Mouse (Mus musculus): ENCODE measurements around the gene Socs7. TPM values are rescaled to one million over a fixed set of nuclear protein-coding genes. Genes with fewer than 3 reads are reported as not detected.

Gene Socs7
- polyA plus RNA-seq, 1 experiment = 47.9 TPM

GRCm38 (mm10) chr11:97330315-97330714 lies 32.0 kb upstream of the Socs7 start:
- Histone ChIP-seq H3K27ac (ENCODE audit: insufficient read depth, low read length) (no peak overlapping the region), H3K4me3 (ENCODE audit: insufficient read depth, low read length) (no peak overlapping the region), H3K4me1 (ENCODE audit: control insufficient read depth, insufficient read depth, low read length) (no peaks in the 10 kb centered on the region)
- TF ChIP-seq CTCF (IDR thresholded peaks at IDR 0.05; ENCODE audit: extremely low read depth, insufficient read depth, low read length) = no peak
- TF ChIP-seq POLR2A (IDR thresholded peaks at IDR 0.05; ENCODE audit: extremely low read depth, insufficient read depth, low read length) = no peak

DNA sequence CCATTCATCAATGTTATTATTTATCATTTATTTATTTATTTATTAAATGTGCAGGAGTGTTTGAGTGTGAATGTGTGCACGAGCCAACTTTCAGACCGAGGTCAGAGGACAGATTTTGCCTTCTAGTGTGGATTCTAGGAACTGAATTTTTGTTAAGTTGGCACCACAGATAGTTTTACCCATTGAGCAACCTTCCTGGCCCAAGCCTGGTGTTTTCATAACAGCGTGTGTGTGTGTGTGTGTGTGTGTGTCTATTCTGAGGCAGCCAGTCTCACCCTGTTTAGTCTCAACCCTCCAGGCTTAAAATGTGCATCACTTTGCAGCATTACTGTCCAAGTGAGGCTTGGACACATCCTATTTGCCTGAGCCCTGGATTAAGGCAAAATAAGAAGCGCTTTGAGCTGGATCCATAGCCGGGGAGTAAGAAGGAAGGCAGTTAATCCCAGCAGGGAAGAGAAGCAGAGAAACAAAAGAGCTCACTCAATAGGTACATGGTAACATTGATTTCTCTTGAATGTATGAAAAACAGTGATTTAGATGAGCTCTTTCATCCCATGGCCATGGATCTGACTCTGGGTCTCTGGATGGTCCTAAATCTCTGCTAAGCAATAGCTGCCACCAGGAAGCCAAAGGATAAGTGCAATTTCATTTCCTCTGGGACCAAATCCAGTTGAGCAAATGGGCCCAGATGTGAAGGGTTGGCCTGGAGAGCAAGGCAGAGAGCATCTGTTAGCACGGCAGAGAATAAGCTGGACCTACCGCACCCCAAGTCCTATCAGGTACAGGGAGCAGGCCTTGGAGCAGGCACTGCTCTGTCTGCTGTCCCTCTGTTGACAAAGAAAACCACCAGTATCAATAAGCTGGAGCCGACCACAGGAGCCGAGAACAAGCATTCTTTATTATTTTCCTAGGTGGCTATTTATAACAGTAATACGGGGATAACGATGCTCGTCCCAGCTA lies 30.8 kb upstream of the Socs7 start:
- Histone ChIP-seq H3K4me3 (ENCODE audit: insufficient read depth, low read length) (no peak overlapping the region), H3K4me1 (ENCODE audit: control insufficient read depth, insufficient read depth, low read length) (no peaks in the 10 kb centered on the region), H3K27ac (ENCODE audit: insufficient read depth, low read length) (no peak overlapping the region)
- no peak for TF ChIP-seq CTCF (IDR thresholded peaks at IDR 0.05; ENCODE audit: extremely low read depth, insufficient read depth, low read length)
- no peak for TF ChIP-seq POLR2A (IDR thresholded peaks at IDR 0.05; ENCODE audit: extremely low read depth, insufficient read depth, low read length)

GRCm38 (mm10) chr11:97333044-97333443 lies 29.3 kb upstream of the Socs7 start:
- no peak for TF ChIP-seq CTCF (IDR thresholded peaks at IDR 0.05; ENCODE audit: extremely low read depth, insufficient read depth, low read length)
- TF ChIP-seq POLR2A (IDR thresholded peaks at IDR 0.05; ENCODE audit: extremely low read depth, insufficient read depth, low read length) = no peak

GRCm38 (mm10) chr11:97333896-97334295 lies 28.5 kb upstream of the Socs7 start:
- Histone ChIP-seq H3K27ac (ENCODE audit: insufficient read depth, low read length) (no peak overlapping the region), H3K4me3 (ENCODE audit: insufficient read depth, low read length) (no peak overlapping the region), H3K4me1 (ENCODE audit: control insufficient read depth, insufficient read depth, low read length) (no peaks in the 10 kb centered on the region)
- no peak for TF ChIP-seq CTCF (IDR thresholded peaks at IDR 0.05; ENCODE audit: extremely low read depth, insufficient read depth, low read length)
- no peak for TF ChIP-seq POLR2A (IDR thresholded peaks at IDR 0.05; ENCODE audit: extremely low read depth, insufficient read depth, low read length)

More at GRCm38 (mm10) chr11:97333044-97333443, 29.3 kb upstream of the Socs7 start:
- no peak overlapping the region for H3K27ac ChIP-seq (ENCODE audit: insufficient read depth, low read length)
- H3K4me1 ChIP-seq (ENCODE audit: control insufficient read depth, insufficient read depth, low read length) = no peaks in the 10 kb centered on the region
- H3K4me3 ChIP-seq (ENCODE audit: insufficient read depth, low read length) = no peak overlapping the region

DNA sequence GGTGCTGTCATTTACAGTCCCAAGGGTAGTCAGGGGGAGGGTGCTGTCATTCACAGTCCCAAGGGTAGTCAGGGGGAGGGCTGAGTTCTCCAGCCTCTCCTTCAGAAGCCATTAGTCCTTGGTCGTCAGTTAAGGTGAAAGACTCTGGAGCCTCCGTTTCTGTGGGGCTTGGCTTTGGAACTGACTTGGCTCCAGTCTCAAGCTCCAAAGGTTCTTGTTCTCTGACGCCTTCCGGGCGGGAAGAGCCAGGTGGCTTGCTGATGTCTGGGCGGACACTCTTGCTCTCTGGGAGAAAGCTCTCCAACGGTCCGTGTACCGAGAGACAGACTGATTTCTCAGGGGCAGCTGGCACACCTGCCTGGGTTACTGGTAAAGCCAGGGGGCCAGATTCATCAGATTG lies 28.0 kb upstream of the Socs7 start:
- Histone ChIP-seq H3K27ac (ENCODE audit: insufficient read depth, low read length) (no peak overlapping the region), H3K4me1 (ENCODE audit: control insufficient read depth, insufficient read depth, low read length) (no peaks in the 10 kb centered on the region), H3K4me3 (ENCODE audit: insufficient read depth, low read length) (no peak overlapping the region)
- TF ChIP-seq CTCF (IDR thresholded peaks at IDR 0.05; ENCODE audit: extremely low read depth, insufficient read depth, low read length) = no peak
- no peak for TF ChIP-seq POLR2A (IDR thresholded peaks at IDR 0.05; ENCODE audit: extremely low read depth, insufficient read depth, low read length)

- TF ChIP-seq CTCF (IDR thresholded peaks at IDR 0.05; ENCODE audit: extremely low read depth, insufficient read depth, low read length) (no peak), POLR2A (IDR thresholded peaks at IDR 0.05; ENCODE audit: extremely low read depth, insufficient read depth, low read length) (no peak)
- Histone ChIP-seq H3K4me1 (ENCODE audit: control insufficient read depth, insufficient read depth, low read length) (no peaks in the 10 kb centered on the region), H3K4me3 (ENCODE audit: insufficient read depth, low read length) (no peak overlapping the region), H3K27ac (ENCODE audit: insufficient read depth, low read length) (no peak overlapping the region)
Measured at GRCm38 (mm10) chr11:97336238-97336637, 26.1 kb upstream of the Socs7 start.

- Histone ChIP-seq H3K4me1 (ENCODE audit: control insufficient read depth, insufficient read depth, low read length) (no peaks in the 10 kb centered on the region), H3K4me3 (ENCODE audit: insufficient read depth, low read length) (no peak overlapping the region), H3K27ac (ENCODE audit: insufficient read depth, low read length) (no peak overlapping the region)
- TF ChIP-seq POLR2A (IDR thresholded peaks at IDR 0.05; ENCODE audit: extremely low read depth, insufficient read depth, low read length) (no peak), CTCF (IDR thresholded peaks at IDR 0.05; ENCODE audit: extremely low read depth, insufficient read depth, low read length) (no peak)
Measured at GRCm38 (mm10) chr11:97336751-97337345, 25.5 kb upstream of the Socs7 start.

DNA sequence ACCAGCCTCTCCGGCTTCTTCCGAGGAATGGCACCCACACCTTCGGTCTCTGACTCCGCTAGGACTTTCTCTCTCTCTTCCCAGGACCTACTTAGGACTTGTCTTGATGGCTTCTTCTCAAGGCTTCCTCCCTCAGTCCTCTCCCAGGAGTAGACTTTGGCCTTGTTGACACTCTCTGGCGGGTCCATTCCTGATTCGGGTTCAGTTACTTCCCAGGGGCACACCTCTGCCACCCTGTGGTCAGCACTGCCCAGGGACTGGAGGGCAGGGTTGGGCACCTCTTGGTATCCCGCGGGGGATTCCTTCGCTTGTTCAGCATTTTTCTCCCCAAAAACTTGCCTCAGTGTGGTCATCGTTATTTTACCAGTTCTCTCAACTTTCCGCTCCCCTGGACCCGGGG lies 25.0 kb upstream of the Socs7 start:
- Histone ChIP-seq H3K4me1 (ENCODE audit: control insufficient read depth, insufficient read depth, low read length) (no peaks in the 10 kb centered on the region), H3K27ac (ENCODE audit: insufficient read depth, low read length) (no peak overlapping the region), H3K4me3 (ENCODE audit: insufficient read depth, low read length) (no peak overlapping the region)
- no peak for TF ChIP-seq POLR2A (IDR thresholded peaks at IDR 0.05; ENCODE audit: extremely low read depth, insufficient read depth, low read length)
- no peak for TF ChIP-seq CTCF (IDR thresholded peaks at IDR 0.05; ENCODE audit: extremely low read depth, insufficient read depth, low read length)

- Histone ChIP-seq H3K4me1 (ENCODE audit: control insufficient read depth, insufficient read depth, low read length) (no peaks in the 10 kb centered on the region), H3K4me3 (ENCODE audit: insufficient read depth, low read length) (no peak overlapping the region), H3K27ac (ENCODE audit: insufficient read depth, low read length) (no peak overlapping the region)
- TF ChIP-seq POLR2A (IDR thresholded peaks at IDR 0.05; ENCODE audit: extremely low read depth, insufficient read depth, low read length) (no peak), CTCF (IDR thresholded peaks at IDR 0.05; ENCODE audit: extremely low read depth, insufficient read depth, low read length) (no peak)
Measured at GRCm38 (mm10) chr11:97338302-97338976, 23.9 kb upstream of the Socs7 start.

Data from cortical plate, adult 2 months (tissue).